In the genomic region with DNA sequence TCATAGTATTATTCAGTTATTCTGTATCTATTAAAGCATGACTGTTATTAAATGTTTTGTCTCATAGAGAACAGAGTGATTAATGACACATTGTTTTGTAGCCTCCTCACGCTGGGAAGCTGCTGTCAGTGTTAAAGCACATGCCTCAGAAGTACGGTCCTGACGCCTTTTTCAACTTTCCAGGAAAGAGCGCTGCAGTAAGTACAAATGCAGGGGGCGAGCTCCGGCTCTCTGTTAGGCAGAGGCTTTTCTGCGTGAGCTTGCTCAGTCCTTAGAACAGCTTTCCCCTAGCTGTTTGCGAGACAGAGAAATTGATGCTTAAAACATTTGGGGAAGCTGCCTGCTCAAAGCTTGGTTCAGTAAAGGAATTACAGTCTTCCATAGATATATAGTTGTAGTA, we compare ENCODE assay signal across 21 mouse cellular contexts.
DNase-seq lines count a peak whose midpoint lies in the region; ATAC-seq and TF ChIP-seq lines count a peak whose summit lies in the region.
"Had no signal": no experiment of that assay in that cellular context is flagged by ENCODE, and none has a peak within 500 bp of the region (broad histone marks: within the 10 kb centered on the region; RNA-seq: fewer than 3 reads in every experiment).

No protein-coding gene starts in this region.

- in situ Hi-C loops in ES-E14 (cut with MboI; ENCODE audit: low sequenced_read_pairs in 2 of 2, unreplicated experiment in 2 of 2), result no loop called here

- 46% methylated on average over 8 of the region's 8 CpGs for WGBS in kidney, postnatal 0 days
- 51% methylated on average over 8 of the region's 8 CpGs for WGBS in midbrain, embryonic 14.5 days
- WGBS in midbrain, embryonic 11.5 days, result 59% methylated on average over 8 of the region's 8 CpGs

- H3K27ac ChIP-seq in kidney, postnatal 0 days, result no peak overlapping the region
- no peak overlapping the region for H3K27ac ChIP-seq in midbrain, embryonic 14.5 days (replicated peaks; ENCODE audit: low read depth, low read length)
- no peak overlapping the region for H3K27ac ChIP-seq in midbrain, embryonic 11.5 days (ENCODE audit: low read depth, low read length)
- H3K27ac ChIP-seq in ES-E14 (ENCODE audit: insufficient read depth, low read depth, low read length, poor library complexity, severe bottlenecking), result no peak overlapping the region
- H3K27ac ChIP-seq: embryonic facial prominence, embryonic 15.5 days; forebrain, embryonic 10.5 days; gastrocnemius, adult 2 months; hindbrain, embryonic 10.5 days; hindbrain, embryonic 14.5 days; intestine, embryonic 15.5 days had no signal

- no peak overlapping the region for H3K4me2 ChIP-seq in kidney, postnatal 0 days (ENCODE audit: low read length)
- no peak overlapping the region for H3K4me2 ChIP-seq in midbrain, embryonic 14.5 days (ENCODE audit: low read length)
- H3K4me2 ChIP-seq in midbrain, embryonic 11.5 days, result no peak overlapping the region
- H3K4me2 ChIP-seq: embryonic facial prominence, embryonic 15.5 days; heart, embryonic 12.5 days; hindbrain, embryonic 14.5 days; intestine, embryonic 15.5 days had no signal

- peak; percentile 24 for DNase-seq in kidney, postnatal 0 days (ENCODE audit: low spot score)
- DNase-seq in kidney, postnatal 14 days, result no peak
- peak; percentile 20 for DNase-seq in midbrain, embryonic 14.5 days
- no peak for DNase-seq in midbrain, embryonic 11.5 days (ENCODE audit: low spot score, missing footprints)
- DNase-seq in ES-E14 (ENCODE audit: low read depth, low spot score), result peak; percentile 21
- peak; percentile 12 for DNase-seq in brain, adult 2 months (ENCODE audit: low read depth, low spot score)
- no peak for DNase-seq in cerebellum, postnatal 36 days
- DNase-seq: adrenal gland, postnatal 14 days; cerebellum, adult 18-20 months; cerebellum, adult 9-11 months; gastrocnemius, adult 2 months; gastrocnemius, postnatal 25 days had no signal

- H3K4me1 ChIP-seq in kidney, postnatal 0 days (replicated peaks; ENCODE audit: insufficient read depth, low read length), result no peaks in the 10 kb centered on the region
- no peaks in the 10 kb centered on the region for H3K4me1 ChIP-seq in midbrain, embryonic 14.5 days (ENCODE audit: control insufficient read depth, insufficient read depth, low read length)
- no peaks in the 10 kb centered on the region for H3K4me1 ChIP-seq in midbrain, embryonic 11.5 days (ENCODE audit: control insufficient read depth, insufficient read depth, low read length)
- H3K4me1 ChIP-seq in ES-E14 (ENCODE audit: control insufficient read depth in 2 of 2, insufficient read depth in 2 of 2, low read length in 2 of 2, poor library complexity in 1 of 2), result no peaks in the 10 kb centered on the region
- H3K4me1 ChIP-seq: embryonic facial prominence, embryonic 15.5 days; forebrain, embryonic 10.5 days; heart, embryonic 12.5 days; hindbrain, embryonic 10.5 days; intestine, embryonic 15.5 days had no signal

- H3K27me3 ChIP-seq in kidney, postnatal 0 days (ENCODE audit: insufficient read depth, low read length), result no peaks in the 10 kb centered on the region
- no peaks in the 10 kb centered on the region for H3K27me3 ChIP-seq in midbrain, embryonic 14.5 days (ENCODE audit: control insufficient read depth, insufficient read depth, low read length)
- no peaks in the 10 kb centered on the region for H3K27me3 ChIP-seq in midbrain, embryonic 11.5 days (ENCODE audit: control insufficient read depth, insufficient read depth, low read length)
- H3K27me3 ChIP-seq: embryonic facial prominence, embryonic 15.5 days; heart, embryonic 12.5 days; intestine, embryonic 15.5 days; Patski had no signal

- ATAC-seq in kidney, postnatal 0 days (replicated peaks; ENCODE audit: low FRiP score, low read depth), result no peak
- no peak for ATAC-seq in midbrain, embryonic 14.5 days (ENCODE audit: low FRiP score, low TSS enrichment)
- ATAC-seq in midbrain, embryonic 11.5 days (ENCODE audit: low FRiP score), result no peak
- ATAC-seq: forebrain, embryonic 14.5 days; intestine, embryonic 15.5 days; Patski had no signal

- H3K4me3 ChIP-seq in kidney, postnatal 0 days (replicated peaks; ENCODE audit: low read depth, low read length), result no peak overlapping the region
- no peak overlapping the region for H3K4me3 ChIP-seq in midbrain, embryonic 14.5 days (replicated peaks; ENCODE audit: low read depth, low read length)
- no peak overlapping the region for H3K4me3 ChIP-seq in midbrain, embryonic 11.5 days (ENCODE audit: low read depth, low read length)
- peak overlapping the region; percentile 22 to 50; a peak in 3 of 4 replicates for H3K4me3 ChIP-seq in ES-E14 (ENCODE audit: insufficient read depth in 1 of 2, low read depth in 1 of 2, low read length in 2 of 2, poor library complexity in 1 of 2, severe bottlenecking in 1 of 2)
- H3K4me3 ChIP-seq: embryonic facial prominence, embryonic 15.5 days; erythroblast, embryonic 14.5 days; forebrain, embryonic 10.5 days; gastrocnemius, adult 2 months; heart, embryonic 12.5 days; hindbrain, embryonic 10.5 days; intestine, embryonic 15.5 days had no signal

- H3K9me3 ChIP-seq in kidney, postnatal 0 days (replicated peaks; ENCODE audit: low read length), result no peaks in the 10 kb centered on the region
- no peaks in the 10 kb centered on the region for H3K9me3 ChIP-seq in midbrain, embryonic 14.5 days (ENCODE audit: control insufficient read depth, low read length)
- H3K9me3 ChIP-seq in midbrain, embryonic 11.5 days (ENCODE audit: control insufficient read depth, low read length), result no peaks in the 10 kb centered on the region
- H3K9me3 ChIP-seq in ES-E14 (ENCODE audit: control insufficient read depth, insufficient read depth, low read depth, low read length), result no peaks in the 10 kb centered on the region
- H3K9me3 ChIP-seq: embryonic facial prominence, embryonic 15.5 days; forebrain, embryonic 10.5 days; heart, embryonic 12.5 days; hindbrain, embryonic 10.5 days; intestine, embryonic 15.5 days had no signal

- no peak for TF ChIP-seq CTCF in kidney, postnatal 0 days (IDR thresholded peaks at IDR 0.05; ENCODE audit: low read depth)

- H3K36me3 ChIP-seq in kidney, postnatal 0 days (ENCODE audit: insufficient read depth, low read length), result no peaks in the 10 kb centered on the region
- H3K36me3 ChIP-seq in midbrain, embryonic 14.5 days (ENCODE audit: control insufficient read depth, insufficient read depth, low read length), result no peaks in the 10 kb centered on the region
- H3K36me3 ChIP-seq in midbrain, embryonic 11.5 days (ENCODE audit: control insufficient read depth, insufficient read depth, low read length), result no peaks in the 10 kb centered on the region
- no peaks in the 10 kb centered on the region for H3K36me3 ChIP-seq in ES-E14 (ENCODE audit: control insufficient read depth, insufficient read depth, low read length, poor library complexity, severe bottlenecking)
- H3K36me3 ChIP-seq: embryonic facial prominence, embryonic 15.5 days; forebrain, embryonic 10.5 days; heart, embryonic 12.5 days; hindbrain, embryonic 10.5 days; intestine, embryonic 15.5 days had no signal

- no peak overlapping the region for H3K9ac ChIP-seq in kidney, postnatal 0 days (ENCODE audit: low read depth, low read length)
- no peak overlapping the region for H3K9ac ChIP-seq in midbrain, embryonic 14.5 days (replicated peaks; ENCODE audit: low read length)
- no peak overlapping the region for H3K9ac ChIP-seq in midbrain, embryonic 11.5 days (ENCODE audit: low read length)
- H3K9ac ChIP-seq in ES-E14 (ENCODE audit: insufficient read depth, low read depth, low read length, poor library complexity, severe bottlenecking), result peak overlapping the region; percentile 48; the same call in 1 of the 2 replicates
- H3K9ac ChIP-seq: embryonic facial prominence, embryonic 15.5 days; heart, embryonic 12.5 days; hindbrain, embryonic 14.5 days; intestine, embryonic 15.5 days had no signal

TF ChIP-seq in ES-E14, 5 proteins besides CTCF, POLR2A, EP300 and RAD21:
- TF ChIP-seq HCFC1 (IDR thresholded peaks at IDR 0.05; ENCODE audit: borderline replicate concordance, insufficient read depth, low read length), result no peak
- TF ChIP-seq CHD2 (IDR thresholded peaks at IDR 0.05; ENCODE audit: low read depth, low read length), result no peak
- TF ChIP-seq ZC3H11A (IDR thresholded peaks at IDR 0.05; ENCODE audit: borderline replicate concordance, low read depth, low read length), result no peak
- TF ChIP-seq MAFK (IDR thresholded peaks at IDR 0.05; ENCODE audit: insufficient read depth, low read depth, low read length), result no peak
- TF ChIP-seq ZNF384 (IDR thresholded peaks at IDR 0.05; ENCODE audit: low read depth, low read length), result no peak
TF ChIP-seq in ES-E14: peak in this region for 0.

Comparison
In these comparisons a context has a peak if more than half of its experiments do, and no peak if none do; other contexts are left out.
1. DNase-seq: peak in kidney, postnatal 0 days (single experiment), midbrain, embryonic 14.5 days (single experiment), ES-E14 (single experiment) and brain, adult 2 months (single experiment); none in kidney, postnatal 14 days (single experiment), midbrain, embryonic 11.5 days (single experiment) and cerebellum, postnatal 36 days (0 of 2).
2. H3K4me3 ChIP-seq: peak in ES-E14 (2 of 2); none in kidney, postnatal 0 days (single experiment), midbrain, embryonic 14.5 days (single experiment) and midbrain, embryonic 11.5 days (single experiment).